Mouse (Mus musculus) heart, adult 18-20 months (tissue): ENCODE results near the gene Prn. TPM values are rescaled to one million over a fixed set of nuclear protein-coding genes. Genes with fewer than 3 reads are reported as not detected.

Source experiments
- DNase-seq, 2 experiments: peaks; one replicate each; pipeline ENCODE4 v3.0.0; 2021 to 2022; ENCODE audit warnings: mixed read lengths in 1 of 2
- total RNA-seq, 2 experiments: library from RNA; stranded (reverse); gene quantifications; 2 replicates each; pipeline ENCODE4 v1.2.3; 2021

Gene Prn
- total RNA-seq, 2 experiments from 2014 or later, result 0.42 to 0.64 TPM

DNA sequence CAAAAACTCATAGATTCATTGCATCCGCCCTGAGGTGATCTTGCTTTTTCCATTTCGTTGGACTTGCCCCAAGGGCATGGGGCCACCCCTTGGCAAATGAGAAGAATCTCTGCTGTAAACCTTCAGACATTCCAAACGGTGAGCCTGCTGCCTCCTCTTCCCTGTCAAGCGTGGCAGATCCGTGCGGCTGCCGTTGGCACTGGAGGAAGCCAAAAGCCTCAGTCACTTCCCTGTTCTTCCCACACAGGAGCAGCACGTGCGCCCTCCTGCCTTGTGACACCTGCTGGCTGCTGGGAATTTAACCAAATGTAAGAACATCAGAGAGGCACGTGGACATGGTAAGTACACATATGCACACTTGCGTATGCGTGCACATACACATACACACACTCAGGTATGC, 86.0 kb downstream of the Prn start:
- DNase-seq, result no peak

DNA sequence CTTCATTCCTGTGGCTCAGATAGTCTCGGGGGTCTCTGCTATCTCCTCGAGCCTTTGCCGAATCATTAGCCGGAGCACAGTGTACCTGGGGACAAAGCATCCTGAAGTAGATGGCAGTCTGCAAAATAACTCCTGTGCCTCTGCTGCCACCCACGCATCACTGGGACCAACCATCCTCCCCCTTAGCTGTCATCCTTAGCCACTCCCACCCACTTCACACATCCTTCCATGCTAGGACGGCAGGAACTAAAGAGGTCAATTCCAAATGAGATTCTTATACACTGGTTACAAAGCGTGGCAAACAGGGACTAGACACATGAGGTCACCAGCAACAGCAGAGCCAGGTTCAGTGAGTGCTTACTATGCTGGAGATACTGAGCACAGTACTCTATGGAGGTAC, 86.6 kb downstream of the Prn start:
- DNase-seq, result no peak

DNA sequence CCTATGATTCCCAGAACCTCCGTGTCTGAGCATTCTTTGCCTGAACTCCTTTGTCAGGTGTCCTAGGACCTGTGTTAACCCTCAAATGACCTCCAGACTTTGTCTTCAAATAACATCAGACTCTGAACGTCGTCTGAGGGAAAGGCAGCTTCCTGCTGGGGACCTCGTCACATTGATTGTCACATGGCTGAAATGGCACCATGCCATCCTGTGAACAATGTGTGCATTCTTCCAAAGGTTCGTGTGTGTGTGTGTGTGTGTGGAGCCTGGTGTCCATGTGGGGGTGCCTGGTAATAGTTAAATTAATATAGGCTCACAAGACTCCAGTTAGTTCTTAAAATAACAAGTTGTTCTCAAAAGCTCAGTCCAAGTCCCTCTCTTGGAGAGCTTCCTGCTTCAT, 87.6 kb downstream of the Prn start:
- DNase-seq, result no peak

DNA sequence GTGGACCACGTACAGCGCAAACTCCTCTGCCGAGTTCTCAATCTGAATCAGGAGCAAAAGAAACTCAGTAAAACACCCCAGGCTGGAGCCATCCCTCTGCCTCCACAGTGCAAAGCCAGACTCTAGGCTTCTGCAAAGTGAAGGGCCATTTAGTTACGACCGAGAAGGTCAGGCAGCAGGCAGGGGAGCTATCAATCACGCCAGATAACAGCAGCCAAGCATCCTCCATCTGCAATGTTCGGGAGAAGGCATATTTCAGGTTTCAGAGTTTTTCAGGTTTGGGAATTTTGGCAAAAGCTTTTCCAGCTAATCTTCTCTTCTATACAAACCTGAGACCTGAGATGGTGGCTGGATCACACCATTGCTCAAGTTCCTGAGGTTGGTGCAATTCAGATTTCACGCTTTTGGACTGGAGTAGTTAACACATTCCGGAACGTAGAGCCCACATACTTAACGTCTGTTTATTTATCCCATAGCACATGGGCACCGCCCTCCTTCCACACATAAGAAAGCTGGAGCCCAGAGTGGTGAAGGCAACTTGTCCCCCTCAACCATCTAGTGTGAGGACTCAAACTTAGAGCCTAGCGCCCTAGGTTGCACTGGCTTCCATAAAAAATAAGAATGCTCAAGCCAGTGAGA, 92.1 kb downstream of the Prn start:
- DNase-seq, result no peak

DNA sequence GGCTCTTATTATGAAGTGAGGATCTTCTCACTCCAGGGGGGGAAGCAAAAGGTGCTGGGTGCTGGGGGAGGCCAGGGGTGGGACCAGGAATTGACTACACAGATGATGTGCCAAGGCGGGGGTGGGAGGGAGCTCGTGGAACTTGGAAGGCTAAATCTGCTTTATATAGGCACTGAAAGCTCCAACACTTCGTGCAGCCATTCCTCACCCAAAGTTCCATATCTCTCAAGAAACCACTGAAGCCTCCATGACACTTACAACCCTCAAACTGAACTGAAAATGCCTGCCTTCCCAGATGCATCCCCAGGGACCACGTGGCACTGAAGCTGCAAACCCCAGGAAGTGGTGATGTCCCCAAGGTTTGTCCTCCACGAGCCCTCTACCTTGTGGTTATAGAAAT, 94.2 kb downstream of the Prn start:
- DNase-seq, result no peak

DNA sequence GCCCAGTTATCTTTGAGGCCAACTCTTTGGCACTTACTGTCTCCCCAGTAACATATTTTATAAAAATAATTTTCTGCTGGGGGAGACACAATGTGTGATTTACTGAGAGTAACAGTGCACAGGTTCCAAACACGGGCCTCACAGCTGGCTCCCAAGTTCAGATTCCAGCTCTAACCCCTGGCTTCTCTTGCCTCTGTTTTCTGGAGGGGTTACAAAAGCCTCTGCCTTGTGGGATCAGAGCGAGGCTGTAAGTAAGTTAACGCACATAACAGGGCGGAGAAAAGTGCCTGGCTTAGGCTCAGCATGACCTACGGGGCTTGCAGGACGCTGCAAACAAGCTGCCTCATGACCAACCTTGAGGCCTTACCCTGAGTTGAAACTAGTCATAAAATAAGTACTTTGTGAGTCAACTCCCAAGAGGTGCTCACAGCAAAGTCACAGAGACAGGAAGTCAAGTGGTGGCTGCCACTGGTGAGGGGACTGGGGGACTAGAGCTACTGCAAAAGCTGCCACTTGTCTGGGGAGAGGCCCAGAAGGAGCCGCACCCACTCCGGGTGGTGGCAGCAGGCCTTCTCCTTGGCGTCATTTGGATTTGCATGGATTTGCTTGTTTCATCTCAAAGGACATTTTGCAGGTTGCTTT, 94.9 kb downstream of the Prn start:
- DNase-seq, result no peak

DNA sequence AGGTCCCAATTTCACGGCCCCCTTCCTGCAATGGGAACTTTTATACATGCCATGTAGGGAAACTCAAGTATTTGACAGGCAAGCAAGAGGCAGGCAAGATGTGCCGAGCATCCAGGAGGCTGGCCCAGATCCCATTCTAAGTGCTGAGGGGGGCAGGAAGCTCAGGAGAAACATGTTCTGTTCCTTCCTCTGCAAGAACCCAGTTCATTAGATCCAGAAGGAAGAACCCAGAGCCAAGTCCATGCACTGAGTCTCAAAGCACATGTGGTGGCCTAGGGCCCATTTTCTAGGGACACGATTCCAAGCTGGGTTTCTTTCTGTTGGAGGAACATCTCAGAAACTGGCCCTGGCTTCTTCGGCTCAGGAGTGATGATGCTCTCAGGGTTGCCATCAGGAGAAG, 95.7 kb downstream of the Prn start:
- peak; percentile 42 to 59 for DNase-seq

Other genes with a start within 250 kb of the Prn start
- not detected for gene Erv3, start 50.2 kb upstream of the Prn start, total RNA-seq
- gene Prnp, start within 50 bp of the Prn start, total RNA-seq, result 100 to 1,000 TPM; 127 to 135 TPM
- 1 to 10 TPM in 1 of 2 experiments, not detected in 1; 1.7 TPM for gene Prnd, start 40.9 kb downstream of the Prn start, total RNA-seq
- gene Rassf2, start 120.3 kb downstream of the Prn start, total RNA-seq, result 10 to 100 TPM in 1 of 2 experiments, 1 to 10 TPM in 1; 7.7 to 11.7 TPM
- 10 to 100 TPM; 12.4 to 14.9 TPM for gene Slc23a2, start 235.2 kb downstream of the Prn start, total RNA-seq